ENCODE assay signal across 17 mouse cellular contexts in the genomic region with DNA sequence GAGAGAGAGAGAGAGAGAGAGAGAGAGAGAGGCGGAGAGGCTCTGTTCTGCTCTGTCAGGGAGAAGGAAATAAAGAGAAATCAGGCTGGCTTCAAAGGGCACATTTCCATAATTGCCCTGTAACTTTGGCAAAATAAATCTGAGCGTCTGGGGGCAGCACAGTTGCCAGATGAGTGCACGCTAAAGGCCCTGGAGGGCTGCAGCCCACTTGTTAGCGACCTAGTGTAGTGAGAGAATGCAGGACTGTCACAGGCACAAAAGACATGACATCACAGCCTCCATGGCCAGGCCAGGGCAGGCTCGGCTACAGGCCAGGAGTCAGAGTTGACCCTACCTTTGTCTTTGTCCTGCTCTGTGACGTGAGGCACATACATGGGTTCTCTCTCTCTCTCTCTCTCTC. TPM values are rescaled to one million over a fixed set of nuclear protein-coding genes. Genes with fewer than 3 reads are reported as not detected.
DNase-seq lines count a peak whose midpoint lies in the region; ATAC-seq lines count a peak whose summit lies in the region.
"Had no signal": no experiment of that assay in that cellular context is flagged by ENCODE, and none has a peak within 500 bp of the region (broad histone marks: within the 10 kb centered on the region; RNA-seq: fewer than 3 reads in every experiment).

No protein-coding gene starts in this region.

- no peak overlapping the region for H3K9ac ChIP-seq in midbrain, embryonic 11.5 days (ENCODE audit: low read length)
- H3K9ac ChIP-seq: embryonic facial prominence, embryonic 15.5 days had no signal

- no peaks in the 10 kb centered on the region for H3K9me3 ChIP-seq in midbrain, embryonic 11.5 days (ENCODE audit: control insufficient read depth, low read length)
- H3K9me3 ChIP-seq: embryonic facial prominence, embryonic 15.5 days had no signal

- WGBS in midbrain, embryonic 11.5 days, result 16% methylated on average over 6 of the region's 6 CpGs

- H3K4me2 ChIP-seq in midbrain, embryonic 11.5 days, result no peak overlapping the region
- H3K4me2 ChIP-seq: embryonic facial prominence, embryonic 15.5 days; liver, embryonic 11.5 days had no signal

- H3K4me3 ChIP-seq in midbrain, embryonic 11.5 days (ENCODE audit: low read depth, low read length), result no peak overlapping the region
- H3K4me3 ChIP-seq: embryonic facial prominence, embryonic 15.5 days; gastrocnemius, adult 2 months had no signal

- peaks cover 18% of the 10 kb centered on the region for H3K4me1 ChIP-seq in midbrain, embryonic 11.5 days (ENCODE audit: control insufficient read depth, insufficient read depth, low read length)

- H3K27ac ChIP-seq in midbrain, embryonic 11.5 days (ENCODE audit: low read depth, low read length), result no peak overlapping the region
- H3K27ac ChIP-seq: embryonic facial prominence, embryonic 15.5 days; gastrocnemius, adult 2 months had no signal

- H3K36me3 ChIP-seq in midbrain, embryonic 11.5 days (ENCODE audit: control insufficient read depth, insufficient read depth, low read length), result no peaks in the 10 kb centered on the region
- H3K36me3 ChIP-seq: embryonic facial prominence, embryonic 15.5 days had no signal

- H3K27me3 ChIP-seq in midbrain, embryonic 11.5 days (ENCODE audit: control insufficient read depth, insufficient read depth, low read length), result peaks cover 10% of the 10 kb centered on the region

- peak; percentile 65 for ATAC-seq in midbrain, embryonic 11.5 days (ENCODE audit: low FRiP score)
- ATAC-seq in granulocyte monocyte progenitor cell, adult 5-6 weeks (replicated peaks; ENCODE audit: poor library complexity, severe bottlenecking), result no peak
- ATAC-seq: CD4-positive, CD25-positive, alpha-beta regulatory T cell, adult 4 months had no signal

- peak; percentile 12 for DNase-seq in MN1 (ENCODE audit: low spot score)
- peak; percentile 68 for DNase-seq in embryo, embryonic 10.5 days (ENCODE audit: low spot score)
- peak; percentile 36 for DNase-seq in forelimb bud, embryonic 11.5 days (ENCODE audit: low read depth, low spot score)
- peak; percentile 88 for DNase-seq in midbrain, embryonic 11.5 days (ENCODE audit: low spot score, missing footprints)
- no peak for DNase-seq in frontal cortex, postnatal 25 days (ENCODE audit: low spot score in 2 of 2)
- no peak for DNase-seq in spleen, postnatal 10 days (ENCODE audit: low spot score in 2 of 2)
- DNase-seq in gastrocnemius, adult 18-20 months (ENCODE audit: low spot score), result no peak
- DNase-seq: cerebellum, adult 9-11 months; gastrocnemius, adult 2 months; kidney, adult 11 months; lung, postnatal 10 days; spleen, adult 18-20 months had no signal

RNA-seq across cellular contexts. Expression of gene Irx3, which starts 8.0 kb away (rescaled TPM):
- polyA plus RNA-seq in midbrain, embryonic 11.5 days (2014; fragmentation: Nextera tagmentation; extraction: Ambion mirVana), result 38.7 and 45.1 TPM in 2 replicates
- not detected in 2 replicates for total RNA-seq in granulocyte monocyte progenitor cell, adult 5-6 weeks (2014; fragmentation: Nextera tagmentation)
- total RNA-seq in granulocyte monocyte progenitor cell, adult 5-6 weeks (2017), result not detected in 2 replicates
- 1 to 10 TPM; 4.5 TPM for total RNA-seq in gastrocnemius, adult 18-20 months (2021)
- total RNA-seq: monocyte, adult 5-6 weeks had no signal
- polyA plus RNA-seq: CD4-positive, CD25-positive, alpha-beta regulatory T cell, adult 4 months had no signal

Comparison
In these comparisons a context has a peak if more than half of its experiments do, and no peak if none do; other contexts are left out.
1. DNase-seq: peak in MN1 (single experiment), embryo, embryonic 10.5 days (single experiment), forelimb bud, embryonic 11.5 days (single experiment) and midbrain, embryonic 11.5 days (single experiment); none in frontal cortex, postnatal 25 days (0 of 2), spleen, postnatal 10 days (0 of 2) and gastrocnemius, adult 18-20 months (single experiment).
2. RNA of gene Irx3, which starts 8.0 kb away (total RNA-seq): 4.5 TPM in gastrocnemius, adult 18-20 months; not detected in granulocyte monocyte progenitor cell, adult 5-6 weeks; every median in the first group is over 4 times any median in the second.